Mouse (Mus musculus): ENCODE results near the gene 1110008L16Rik. TPM values are rescaled to one million over a fixed set of nuclear protein-coding genes. Genes with fewer than 3 reads are reported as not detected.

Gene 1110008L16Rik
- total RNA-seq, 2 experiments from 2014 or later: 8.4 to 10.3 TPM

DNA sequence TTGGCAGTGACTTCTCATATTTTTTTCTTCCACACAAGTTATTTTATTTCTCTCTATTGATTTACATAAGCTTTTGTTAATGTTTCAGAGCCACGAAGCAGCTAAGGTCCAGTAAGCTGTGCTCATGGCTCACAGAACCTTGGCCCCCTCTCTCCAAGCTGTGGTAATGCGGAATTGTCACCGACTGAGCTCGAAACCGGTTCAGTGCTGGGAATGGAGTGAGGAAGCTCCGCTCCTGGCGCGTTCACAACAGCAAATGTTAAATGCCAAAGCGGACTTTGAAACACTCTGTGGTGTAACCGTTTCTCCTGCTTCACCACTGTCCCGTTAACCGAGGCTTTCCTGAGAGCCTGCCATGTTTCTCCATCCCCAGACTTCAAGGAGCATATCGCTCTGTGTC lies 45.2 kb downstream of the 1110008L16Rik start:
- peak; percentile 4; the same call in 1 of the 2 replicates for TF ChIP-seq CTCF (IDR thresholded peaks at IDR 0.05)
- Histone ChIP-seq H3K27ac (0 out of 2 replicates have a peak overlapping the region, but pooled peaks have one; percentile 2), H3K4me3 (no peak overlapping the region)
- intact Hi-C loops (cut with DNase I): no loop called here
- DNase-seq (ENCODE audit: extremely low spot score in 1 of 2, low spot score in 2 of 2): no peak

DNA sequence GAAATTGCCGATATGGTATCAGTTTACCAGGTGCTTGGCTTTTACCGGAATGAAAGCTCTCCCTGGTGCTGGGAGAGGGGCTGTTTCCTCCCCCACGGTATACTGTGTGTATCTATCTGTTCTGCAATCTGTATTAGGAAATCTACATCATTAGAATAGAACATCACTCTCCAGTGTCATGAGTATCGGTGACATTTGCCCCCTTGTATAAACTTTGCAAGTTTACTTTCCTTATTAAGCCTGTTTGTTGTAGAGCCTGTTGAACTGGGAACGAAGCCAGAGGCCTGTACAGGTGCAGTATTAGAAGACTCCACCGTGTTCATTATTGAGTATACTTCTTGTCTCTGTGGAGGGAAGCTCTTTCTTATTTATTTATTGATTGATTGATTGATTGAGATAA lies 54.0 kb downstream of the 1110008L16Rik start:
- no peak for DNase-seq (ENCODE audit: extremely low spot score in 1 of 2, low spot score in 2 of 2)
- intact Hi-C loops (cut with DNase I): no loop called here
- H3K27ac ChIP-seq: no peak overlapping the region
- TF ChIP-seq CTCF (IDR thresholded peaks at IDR 0.05): no peak
- H3K4me3 ChIP-seq: no peak overlapping the region

DNA sequence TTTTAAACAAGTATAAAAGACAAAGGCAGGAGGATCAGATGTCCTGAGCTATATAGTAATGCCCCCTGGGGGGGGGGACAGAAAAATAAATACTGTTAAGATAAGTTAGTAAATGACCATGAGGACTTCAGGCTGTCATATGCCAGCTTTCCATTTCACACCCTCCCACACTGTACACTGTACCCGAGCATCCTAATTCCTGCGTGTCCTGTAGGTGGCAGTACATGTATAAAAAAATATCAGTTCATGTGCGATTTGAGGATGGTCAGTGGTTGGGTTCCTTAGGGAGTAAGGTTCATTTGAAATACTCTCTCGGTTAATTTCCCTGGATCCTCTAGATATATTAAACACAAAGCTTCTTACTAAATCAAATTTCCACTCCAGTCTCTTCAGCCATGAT lies 55.5 kb downstream of the 1110008L16Rik start:
- DNase-seq (ENCODE audit: extremely low spot score in 1 of 2, low spot score in 2 of 2): peak; percentile 16 to 18
- Histone ChIP-seq H3K4me3 (no peak overlapping the region), H3K27ac (no peak overlapping the region)
- TF ChIP-seq CTCF (IDR thresholded peaks at IDR 0.05): peak; percentile 68
- intact Hi-C loops (cut with DNase I): loop anchor here (1.0 to 5.0 kb wide), 3 partner anchors 38 to 144 kb away; partner anchors contain the start of gene Nfkbia

- DNase-seq (ENCODE audit: extremely low spot score in 1 of 2, low spot score in 2 of 2): no peak
- intact Hi-C loops (cut with DNase I): loop anchor here (5.0 kb wide), 1 partner anchor 40 kb away; no protein-coding TSS in a partner anchor
- no peak overlapping the region for H3K27ac ChIP-seq
- H3K4me3 ChIP-seq: no peak overlapping the region
- no peak for TF ChIP-seq CTCF (IDR thresholded peaks at IDR 0.05)
Measured at GRCm38 (mm10) chr12:55357303-55357702, 57.9 kb downstream of the 1110008L16Rik start.

DNA sequence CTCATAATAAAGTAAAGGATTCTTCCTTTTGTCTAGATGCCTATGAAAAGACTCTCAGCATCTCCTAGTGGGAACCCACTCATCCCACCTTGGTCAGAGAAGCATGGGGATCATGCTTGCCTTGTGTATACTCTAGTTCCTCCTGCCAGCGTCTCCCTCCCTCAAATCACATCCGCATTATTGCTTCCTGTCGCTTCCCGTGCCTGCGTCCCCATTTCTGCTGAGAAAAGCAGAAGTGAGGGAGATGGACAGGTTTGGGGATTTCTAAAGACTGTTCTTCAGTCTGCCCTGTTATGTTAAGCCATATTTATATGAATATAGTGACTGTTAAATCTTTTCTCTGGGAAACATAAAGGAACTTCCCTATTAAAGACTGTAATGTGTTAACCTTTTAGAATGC lies 61.6 kb downstream of the 1110008L16Rik start:
- no peak for TF ChIP-seq CTCF (IDR thresholded peaks at IDR 0.05)
- DNase-seq (ENCODE audit: extremely low spot score in 1 of 2, low spot score in 2 of 2): no peak
- Histone ChIP-seq H3K27ac (no peak overlapping the region), H3K4me3 (no peak overlapping the region)
- intact Hi-C loops (cut with DNase I): no loop called here

DNA sequence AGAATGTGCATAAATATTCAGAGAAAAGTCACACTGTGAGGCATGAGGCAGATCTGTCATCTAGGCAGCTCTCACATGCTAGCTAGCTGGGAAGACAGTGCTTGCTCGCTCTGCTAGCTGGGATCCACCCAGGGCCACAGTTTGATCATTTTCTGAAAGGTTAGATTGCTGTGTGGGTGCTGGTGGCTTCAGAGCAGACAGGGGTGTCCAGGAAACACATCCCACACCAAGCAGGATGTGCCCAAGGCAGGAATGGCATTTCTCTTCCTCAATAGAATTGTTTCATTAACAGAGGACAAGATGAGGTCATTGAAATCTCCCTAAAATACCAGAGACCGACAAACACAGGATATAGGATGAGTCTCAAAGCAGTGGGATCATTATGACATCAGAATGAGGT lies 65.7 kb downstream of the 1110008L16Rik start:
- intact Hi-C loops (cut with DNase I): no loop called here
- Histone ChIP-seq H3K27ac (no peak overlapping the region), H3K4me3 (no peak overlapping the region)
- no peak for DNase-seq (ENCODE audit: extremely low spot score in 1 of 2, low spot score in 2 of 2)
- no peak for TF ChIP-seq CTCF (IDR thresholded peaks at IDR 0.05)

DNA sequence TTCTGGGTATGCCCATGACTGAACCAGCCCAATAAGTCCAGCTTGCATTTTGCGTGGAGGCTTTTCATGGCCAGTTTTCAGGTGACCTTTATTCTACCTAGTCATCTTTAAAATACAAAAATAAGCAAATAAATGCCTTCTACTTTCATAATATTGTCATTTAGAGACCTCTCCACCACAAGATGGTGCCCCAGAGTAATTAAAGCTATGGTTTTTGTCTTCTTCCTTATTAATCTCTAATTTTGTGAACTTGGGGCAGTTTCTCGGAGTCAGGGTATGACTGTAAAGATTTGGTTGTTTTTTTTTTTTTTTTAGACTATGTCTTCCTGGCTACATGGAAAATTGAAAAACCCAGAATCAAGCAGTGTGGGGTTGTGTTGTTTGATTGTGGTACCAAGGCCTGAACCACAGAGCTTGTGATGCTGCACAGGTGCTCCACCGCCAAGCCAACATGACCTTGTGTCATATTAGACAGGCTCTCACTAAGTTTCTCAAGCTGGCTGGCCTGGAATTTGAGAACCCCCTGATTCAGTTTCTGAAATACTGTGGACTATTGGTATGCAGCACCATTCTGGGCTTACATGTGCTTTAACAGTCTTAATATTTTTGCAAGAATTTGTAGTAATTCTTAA lies 73.2 kb downstream of the 1110008L16Rik start:
- DNase-seq (ENCODE audit: extremely low spot score in 1 of 2, low spot score in 2 of 2): no peak
- H3K4me3 ChIP-seq: no peak overlapping the region
- no peak overlapping the region for H3K27ac ChIP-seq
- TF ChIP-seq CTCF (IDR thresholded peaks at IDR 0.05): peak; percentile 56
- intact Hi-C loops (cut with DNase I): loop anchor here (1.0 kb wide), 1 partner anchor 127 kb away; no protein-coding TSS in a partner anchor

- Histone ChIP-seq H3K27ac (no peak overlapping the region), H3K4me3 (no peak overlapping the region)
- intact Hi-C loops (cut with DNase I): no loop called here
- no peak for DNase-seq (ENCODE audit: extremely low spot score in 1 of 2, low spot score in 2 of 2)
- TF ChIP-seq CTCF (IDR thresholded peaks at IDR 0.05): no peak
Measured at GRCm38 (mm10) chr12:55376956-55377609, 77.7 kb downstream of the 1110008L16Rik start.

DNA sequence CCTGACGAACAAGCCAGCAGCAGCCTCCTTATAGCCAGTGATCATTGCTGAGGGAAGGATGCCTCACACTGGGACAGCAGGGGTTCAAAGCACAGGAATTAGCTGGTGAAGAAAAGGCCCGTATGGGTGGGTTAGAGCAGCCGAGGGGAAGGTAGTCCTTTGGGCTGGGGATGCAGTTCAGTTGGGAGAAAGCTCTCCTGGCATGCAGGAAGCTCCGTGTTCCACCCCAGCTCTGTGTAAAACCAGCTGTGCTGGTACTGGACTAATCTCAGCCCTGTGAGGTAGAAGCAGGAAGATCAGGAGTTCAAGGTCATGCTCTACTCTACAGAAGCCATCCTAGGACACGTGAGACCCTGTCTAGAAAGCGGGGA lies 78.2 kb downstream of the 1110008L16Rik start:
- intact Hi-C loops (cut with DNase I): no loop called here
- H3K27ac ChIP-seq: no peak overlapping the region
- no peak overlapping the region for H3K4me3 ChIP-seq
- no peak for DNase-seq (ENCODE audit: extremely low spot score in 1 of 2, low spot score in 2 of 2)
- TF ChIP-seq CTCF (IDR thresholded peaks at IDR 0.05): no peak

DNA sequence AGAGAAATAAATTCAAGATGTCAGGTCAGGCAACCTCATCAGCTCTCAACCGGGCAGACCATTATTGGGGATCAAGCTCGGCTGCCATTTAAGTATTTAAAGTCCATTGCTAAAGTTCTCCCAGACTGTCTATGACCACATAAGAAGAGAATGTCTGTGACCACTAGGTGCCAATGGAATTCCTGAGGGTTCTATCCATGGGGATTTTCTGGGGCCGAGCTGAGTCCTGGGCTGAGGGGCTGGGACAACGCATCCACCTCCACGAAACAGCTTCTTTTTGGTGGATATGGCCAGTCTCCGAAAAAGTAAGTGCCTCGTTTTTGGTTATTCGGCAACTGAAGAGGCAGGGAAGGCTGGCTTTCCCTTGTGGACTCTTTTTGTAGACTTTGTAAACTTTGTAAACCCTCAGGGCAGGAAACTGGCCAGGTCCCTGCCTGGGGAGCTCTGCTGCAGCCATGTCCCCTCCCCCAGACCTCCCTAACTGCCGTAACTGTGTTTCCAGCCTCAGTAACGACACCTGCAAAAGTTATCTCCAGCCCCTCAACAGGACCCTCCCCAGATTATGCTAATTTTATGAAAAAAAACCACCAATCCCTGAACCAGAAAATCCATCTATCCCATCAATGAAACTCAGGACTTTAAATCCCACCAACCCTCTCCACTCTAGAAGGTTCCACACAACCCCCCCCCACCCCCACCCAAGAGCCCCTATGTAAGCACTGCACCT lies 84.8 kb downstream of the 1110008L16Rik start, which contains the start of gene Psma6:
Gene Psma6 (plus strand): TSS at position 200 of the 727 bp plus-strand sequence.
- Histone ChIP-seq H3K4me3 (no peak within 1 kb of the TSS), H3K27ac (no peak within 1 kb of the TSS)
- no peak for DNase-seq (ENCODE audit: extremely low spot score in 1 of 2, low spot score in 2 of 2)
- intact Hi-C loops (cut with DNase I): no loop called here
- TF ChIP-seq CTCF (IDR thresholded peaks at IDR 0.05): no peak

GRCm38 (mm10) chr12:55384826-55385225 lies 85.4 kb downstream of the 1110008L16Rik start:
- intact Hi-C loops (cut with DNase I): no loop called here
- Histone ChIP-seq H3K27ac (no peak overlapping the region), H3K4me3 (no peak overlapping the region)
- no peak; the same call in 1 of the 2 replicates for TF ChIP-seq CTCF (IDR thresholded peaks at IDR 0.05)
- no peak for DNase-seq (ENCODE audit: extremely low spot score in 1 of 2, low spot score in 2 of 2)

DNA sequence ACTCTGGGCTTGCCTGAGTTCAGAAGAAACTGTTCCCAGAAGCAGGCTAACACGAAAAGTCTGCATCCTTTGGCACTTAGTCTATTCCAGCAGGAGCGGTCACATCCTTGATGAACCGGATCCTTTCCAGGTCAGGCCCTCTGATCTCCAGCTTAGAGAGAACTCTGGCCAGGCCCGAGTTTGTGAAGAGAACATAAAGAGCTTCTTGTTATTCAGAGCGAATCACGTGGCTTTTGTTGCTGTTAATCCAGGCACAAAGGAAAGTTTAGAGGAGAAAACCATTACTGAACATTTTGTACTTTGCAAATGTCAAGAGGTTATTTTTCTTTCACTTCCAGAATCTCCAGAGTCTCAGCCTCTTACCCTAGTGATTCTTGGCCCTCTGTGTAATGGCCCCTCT lies 86.6 kb downstream of the 1110008L16Rik start:
- TF ChIP-seq CTCF (IDR thresholded peaks at IDR 0.05): no peak
- intact Hi-C loops (cut with DNase I): loop anchor here (2.0 kb wide), 1 partner anchor 61 kb away; no protein-coding TSS in a partner anchor
- H3K27ac ChIP-seq: peak overlapping the region; percentile 66
- no peak overlapping the region for H3K4me3 ChIP-seq
- DNase-seq (ENCODE audit: extremely low spot score in 1 of 2, low spot score in 2 of 2): no peak

All from left cerebral cortex, adult 2 months (tissue).